Mouse (Mus musculus) heart, embryonic 11.5 days (tissue): ENCODE measurements at regions not wholly inside any gene's neighbourhood (a gene's known extent, or its start where the extent isn't known, plus 50 kb on each side); places are given as distances from the start of the nearest gene placed in this dataset.

Source experiments
- ATAC-seq: fragments of 200-750 bp; cut with Nextera tagmentation; replicated peaks from 2 replicates; pipeline ENCODE4 v1.8.0; 2017; ENCODE audit warnings: moderate library complexity; ENCODE audit not compliant: insufficient number of reproducible peaks, low FRiP score, low TSS enrichment
- H3K27ac ChIP-seq: fragments of 300-500 bp; sonication (generic); 2 replicates; pipeline ENCODE4 v1.5.1; 2014; ENCODE audit warnings: mild to moderate bottlenecking, low read depth, low read length
- H3K27me3 ChIP-seq: fragments of 300-500 bp; sonication (generic); 2 replicates; pipeline ENCODE4 v1.6.1; 2014; ENCODE audit warnings: mild to moderate bottlenecking, low read length, mixed read lengths; ENCODE audit not compliant: control insufficient read depth, insufficient read depth
- H3K36me3 ChIP-seq: fragments of 300-500 bp; sonication (generic); 2 replicates; pipeline ENCODE4 v1.6.1; 2014; ENCODE audit warnings: mild to moderate bottlenecking, low read length, moderate library complexity, mixed read lengths; ENCODE audit not compliant: control insufficient read depth, insufficient read depth
- H3K4me1 ChIP-seq: fragments of 300-500 bp; sonication (generic); 2 replicates; pipeline ENCODE4 v1.6.1; 2014; ENCODE audit warnings: low read length; ENCODE audit not compliant: control insufficient read depth, insufficient read depth
- H3K4me2 ChIP-seq: fragments of 300-500 bp; sonication (generic); 2 replicates; pipeline ENCODE4 v1.6.1; 2014; ENCODE audit warnings: mild to moderate bottlenecking, moderate library complexity
- H3K4me3 ChIP-seq: fragments of 300-500 bp; sonication (generic); 2 replicates; pipeline ENCODE4 v1.5.1; 2014; ENCODE audit warnings: low read depth, low read length
- H3K9ac ChIP-seq: fragments of 300-500 bp; sonication (generic); 2 replicates; pipeline ENCODE4 v1.6.1; 2014; ENCODE audit warnings: mild to moderate bottlenecking, low read depth, low read length, moderate library complexity
- H3K9me3 ChIP-seq: fragments of 300-500 bp; sonication (generic); replicated peaks from 2 replicates; pipeline ENCODE4 v1.6.1; 2016; ENCODE audit warnings: low read length; ENCODE audit not compliant: control insufficient read depth
- WGBS: fragments of 180-500 bp; shearing (Covaris S2); extraction: QIAGEN DNeasy Blood & Tissue Kit; methylation state at CpG from one replicate; pipeline ENCODE4 v1.1.7; 2014; ENCODE audit not compliant: insufficient replicate concordance; 5-methylcytosine and 5-hydroxymethylcytosine counted together

- no peaks in the 10 kb centered on the region for H3K36me3 ChIP-seq
- ATAC-seq = no peak
These were observed 108.6 kb downstream of the 1700020N01Rik start for GRCm38 (mm10) chr10:21701580-21701979.

GRCm38 (mm10) chr10:21702134-21702533, 109.2 kb downstream of the 1700020N01Rik start:
- H3K36me3 ChIP-seq = no peaks in the 10 kb centered on the region
- H3K4me1 ChIP-seq = 0 out of 2 replicates have a peak, but pooled peaks cover 4% of the 10 kb centered on the region
- no peak overlapping the region for H3K4me2 ChIP-seq
- no peaks in the 10 kb centered on the region for H3K9me3 ChIP-seq
- no peaks in the 10 kb centered on the region for H3K27me3 ChIP-seq
- H3K4me3 ChIP-seq = no peak overlapping the region
- 59% methylated on average over 1 of the region's 1 CpGs for WGBS
- H3K9ac ChIP-seq = no peak overlapping the region
- no peak for ATAC-seq
- H3K27ac ChIP-seq = no peak overlapping the region

More at GRCm38 (mm10) chr10:21701580-21701979, 108.6 kb downstream of the 1700020N01Rik start:
- H3K4me2 ChIP-seq = no peak overlapping the region
- H3K9me3 ChIP-seq = no peaks in the 10 kb centered on the region
- no peaks in the 10 kb centered on the region for H3K27me3 ChIP-seq
- H3K4me1 ChIP-seq = 0 out of 2 replicates have a peak, but pooled peaks cover 4% of the 10 kb centered on the region
- H3K9ac ChIP-seq = no peak overlapping the region
- H3K27ac ChIP-seq = no peak overlapping the region
- WGBS = 25% methylated on average over 3 of the region's 3 CpGs
- H3K4me3 ChIP-seq = no peak overlapping the region

GRCm38 (mm10) chr10:21711866-21712265, 118.9 kb downstream of the 1700020N01Rik start:
- no peaks in the 10 kb centered on the region for H3K36me3 ChIP-seq
- no peaks in the 10 kb centered on the region for H3K9me3 ChIP-seq
- WGBS = 66% methylated on average over 7 of the region's 7 CpGs
- H3K27ac ChIP-seq = no peak overlapping the region
- no peak overlapping the region for H3K9ac ChIP-seq
- H3K4me1 ChIP-seq = no peaks in the 10 kb centered on the region
- no peak overlapping the region for H3K4me2 ChIP-seq
- H3K27me3 ChIP-seq = no peaks in the 10 kb centered on the region; the same call in 1 of the 2 replicates
- no peak overlapping the region for H3K4me3 ChIP-seq
- ATAC-seq = no peak

- H3K9me3 ChIP-seq = no peaks in the 10 kb centered on the region
- H3K4me1 ChIP-seq = no peaks in the 10 kb centered on the region
- H3K9ac ChIP-seq = no peak overlapping the region
- WGBS = 60% methylated on average over 3 of the region's 3 CpGs
- no peak overlapping the region for H3K4me2 ChIP-seq
- ATAC-seq = no peak
- no peaks in the 10 kb centered on the region for H3K36me3 ChIP-seq
- H3K27me3 ChIP-seq = no peaks in the 10 kb centered on the region; the same call in 1 of the 2 replicates
- no peak overlapping the region for H3K4me3 ChIP-seq
- no peak overlapping the region for H3K27ac ChIP-seq
These were observed 119.9 kb downstream of the 1700020N01Rik start for GRCm38 (mm10) chr10:21712828-21713227.

GRCm38 (mm10) chr10:21715436-21715835, 122.5 kb downstream of the 1700020N01Rik start:
- no peak overlapping the region for H3K27ac ChIP-seq
- no peak overlapping the region for H3K9ac ChIP-seq
- no peak overlapping the region for H3K4me3 ChIP-seq
- H3K4me1 ChIP-seq = no peaks in the 10 kb centered on the region
- WGBS = 88% methylated on average over 3 of the region's 3 CpGs
- H3K27me3 ChIP-seq = no peaks in the 10 kb centered on the region
- H3K4me2 ChIP-seq = no peak overlapping the region
- ATAC-seq = no peak
- no peaks in the 10 kb centered on the region for H3K36me3 ChIP-seq
- H3K9me3 ChIP-seq = no peaks in the 10 kb centered on the region

- H3K9ac ChIP-seq = no peak overlapping the region
- H3K4me1 ChIP-seq = no peaks in the 10 kb centered on the region
- ATAC-seq = no peak
- no peak overlapping the region for H3K4me2 ChIP-seq
- no peaks in the 10 kb centered on the region for H3K27me3 ChIP-seq
- no peaks in the 10 kb centered on the region for H3K36me3 ChIP-seq
- 53% methylated on average over 4 of the region's 4 CpGs for WGBS
- no peak overlapping the region for H3K4me3 ChIP-seq
- H3K27ac ChIP-seq = no peak overlapping the region
- H3K9me3 ChIP-seq = no peaks in the 10 kb centered on the region
These were observed 125.2 kb downstream of the 1700020N01Rik start for GRCm38 (mm10) chr10:21718189-21718588.

- no peak overlapping the region for H3K4me3 ChIP-seq
- H3K4me2 ChIP-seq = no peak overlapping the region
- H3K36me3 ChIP-seq = no peaks in the 10 kb centered on the region
- H3K27ac ChIP-seq = no peak overlapping the region
- WGBS = 76% methylated on average over 3 of the region's 3 CpGs
- no peak for ATAC-seq
- no peaks in the 10 kb centered on the region for H3K4me1 ChIP-seq
- H3K9ac ChIP-seq = no peak overlapping the region
- no peaks in the 10 kb centered on the region for H3K27me3 ChIP-seq
- no peaks in the 10 kb centered on the region for H3K9me3 ChIP-seq
These were observed 131.4 kb downstream of the 1700020N01Rik start for GRCm38 (mm10) chr10:21724351-21724750.

- H3K9ac ChIP-seq = no peak overlapping the region
- H3K4me2 ChIP-seq = no peak overlapping the region
- H3K9me3 ChIP-seq = no peaks in the 10 kb centered on the region
- no peaks in the 10 kb centered on the region for H3K4me1 ChIP-seq
- no peaks in the 10 kb centered on the region for H3K36me3 ChIP-seq
- no peaks in the 10 kb centered on the region for H3K27me3 ChIP-seq
- WGBS = 80% methylated on average over 3 of the region's 3 CpGs
- H3K4me3 ChIP-seq = no peak overlapping the region
- H3K27ac ChIP-seq = no peak overlapping the region
- ATAC-seq = no peak
These were observed 132.1 kb downstream of the 1700020N01Rik start for GRCm38 (mm10) chr10:21724999-21725398.

- ATAC-seq = no peak
- Histone ChIP-seq H3K4me2 (no peak overlapping the region), H3K4me3 (no peak overlapping the region), H3K27me3 (no peaks in the 10 kb centered on the region), H3K36me3 (no peaks in the 10 kb centered on the region), H3K27ac (no peak overlapping the region), H3K9ac (no peak overlapping the region), H3K4me1 (no peaks in the 10 kb centered on the region), H3K9me3 (no peaks in the 10 kb centered on the region)
- WGBS = 51% methylated on average over 5 of the region's 5 CpGs
These were observed 141.7 kb upstream of the Sgk1 start for GRCm38 (mm10) chr10:21740256-21740655.
